Mouse (Mus musculus): Measurements from ENCODE around the gene Hdac7. TPM values are rescaled to one million over a fixed set of nuclear protein-coding genes. Genes with fewer than 3 reads are reported as not detected.
A peak's percentile ranks its signal among the peaks of the same experiment; 100 is the strongest.

The Hdac7 gene
- total and polyA plus RNA-seq, 2 experiments from 2014 or later = 24.2 to 29.2 TPM

GRCm38 (mm10) chr15:97813452-97814204, 30.7 kb downstream of the Hdac7 start:
- H3K4me2 ChIP-seq (ENCODE audit: low read depth, low read length, poor library complexity, severe bottlenecking) = no peak overlapping the region
- peaks cover 13% of the 10 kb centered on the region for H3K4me1 ChIP-seq (ENCODE audit: insufficient read depth, low read length)
- DNase-seq (ENCODE audit: low spot score) = peak; percentile 61
- no peak overlapping the region for H3K4me3 ChIP-seq (ENCODE audit: low read depth, low read length)
- 0 out of 2 replicates have a peak overlapping the region, but pooled peaks have one; percentile 1 for H3K9ac ChIP-seq (replicated peaks; ENCODE audit: low read length, poor library complexity, severe bottlenecking)
- H3K36me3 ChIP-seq (ENCODE audit: insufficient read depth, low read length) = peaks cover 16% of the 10 kb centered on the region
- no peaks in the 10 kb centered on the region for H3K27me3 ChIP-seq (ENCODE audit: insufficient read depth, low read length)
- WGBS = 51% methylated on average over 21 of the region's 21 CpGs
- no peak for ATAC-seq (ENCODE audit: low FRiP score)
- no peaks in the 10 kb centered on the region for H3K9me3 ChIP-seq (ENCODE audit: low read length)
- no peak overlapping the region for H3K27ac ChIP-seq (ENCODE audit: low read depth, low read length)
- TF ChIP-seq CTCF (IDR thresholded peaks at IDR 0.05) = no peak

- no peak for TF ChIP-seq CTCF (IDR thresholded peaks at IDR 0.05)
- H3K4me3 ChIP-seq (ENCODE audit: low read depth, low read length) = no peak overlapping the region
- 67% methylated on average over 7 of the region's 7 CpGs for WGBS
- peaks cover 24% of the 10 kb centered on the region for H3K36me3 ChIP-seq (ENCODE audit: insufficient read depth, low read length)
- peaks cover 10% of the 10 kb centered on the region; the same call in 1 of the 2 replicates for H3K4me1 ChIP-seq (ENCODE audit: insufficient read depth, low read length)
- H3K27ac ChIP-seq (ENCODE audit: low read depth, low read length) = no peak overlapping the region
- H3K9ac ChIP-seq (replicated peaks; ENCODE audit: low read length, poor library complexity, severe bottlenecking) = no peak overlapping the region
- no peaks in the 10 kb centered on the region for H3K27me3 ChIP-seq (ENCODE audit: insufficient read depth, low read length)
- ATAC-seq (ENCODE audit: low FRiP score) (no peak), DNase-seq (ENCODE audit: low spot score) (no peak)
- no peaks in the 10 kb centered on the region for H3K9me3 ChIP-seq (ENCODE audit: low read length)
- H3K4me2 ChIP-seq (ENCODE audit: low read depth, low read length, poor library complexity, severe bottlenecking) = no peak overlapping the region
Measured at GRCm38 (mm10) chr15:97812875-97813274, 31.4 kb downstream of the Hdac7 start.

GRCm38 (mm10) chr15:97812126-97812525, 32.2 kb downstream of the Hdac7 start:
- no peak overlapping the region for H3K27ac ChIP-seq (ENCODE audit: low read depth, low read length)
- peak; percentile 80 for DNase-seq (ENCODE audit: low spot score)
- TF ChIP-seq CTCF (IDR thresholded peaks at IDR 0.05) = no peak
- 53% methylated on average over 6 of the region's 6 CpGs for WGBS
- no peak overlapping the region for H3K4me3 ChIP-seq (ENCODE audit: low read depth, low read length)
- no peaks in the 10 kb centered on the region for H3K27me3 ChIP-seq (ENCODE audit: insufficient read depth, low read length)
- no peak overlapping the region for H3K4me2 ChIP-seq (ENCODE audit: low read depth, low read length, poor library complexity, severe bottlenecking)
- H3K9me3 ChIP-seq (ENCODE audit: low read length) = no peaks in the 10 kb centered on the region
- ATAC-seq (ENCODE audit: low FRiP score) = peak; percentile 57
- H3K9ac ChIP-seq (replicated peaks; ENCODE audit: low read length, poor library complexity, severe bottlenecking) = no peak overlapping the region
- H3K4me1 ChIP-seq (ENCODE audit: insufficient read depth, low read length) = peaks cover 10% of the 10 kb centered on the region; the same call in 1 of the 2 replicates
- peaks cover 30% of the 10 kb centered on the region for H3K36me3 ChIP-seq (ENCODE audit: insufficient read depth, low read length)

- no peak overlapping the region for H3K4me3 ChIP-seq (ENCODE audit: low read depth, low read length)
- no peak overlapping the region for H3K4me2 ChIP-seq (ENCODE audit: low read depth, low read length, poor library complexity, severe bottlenecking)
- no peak for TF ChIP-seq CTCF (IDR thresholded peaks at IDR 0.05)
- no peak overlapping the region for H3K27ac ChIP-seq (ENCODE audit: low read depth, low read length)
- no peaks in the 10 kb centered on the region for H3K27me3 ChIP-seq (ENCODE audit: insufficient read depth, low read length)
- H3K9ac ChIP-seq (replicated peaks; ENCODE audit: low read length, poor library complexity, severe bottlenecking) = no peak overlapping the region
- peaks cover 35% of the 10 kb centered on the region for H3K36me3 ChIP-seq (ENCODE audit: insufficient read depth, low read length)
- H3K4me1 ChIP-seq (ENCODE audit: insufficient read depth, low read length) = peaks cover 10% of the 10 kb centered on the region; the same call in 1 of the 2 replicates
- H3K9me3 ChIP-seq (ENCODE audit: low read length) = no peaks in the 10 kb centered on the region
- ATAC-seq (ENCODE audit: low FRiP score) = no peak
- WGBS = 82% methylated on average over 9 of the region's 9 CpGs
- DNase-seq (ENCODE audit: low spot score) = no peak
Measured at GRCm38 (mm10) chr15:97811307-97811706, 33.0 kb downstream of the Hdac7 start.

GRCm38 (mm10) chr15:97810399-97810798, 33.9 kb downstream of the Hdac7 start:
- ATAC-seq (ENCODE audit: low FRiP score) = no peak
- 94% methylated on average over 5 of the region's 5 CpGs for WGBS
- H3K27me3 ChIP-seq (ENCODE audit: insufficient read depth, low read length) = no peaks in the 10 kb centered on the region

GRCm38 (mm10) chr15:97809942-97810341, 34.4 kb downstream of the Hdac7 start:
- DNase-seq (ENCODE audit: low spot score) (peak; percentile 61), ATAC-seq (ENCODE audit: low FRiP score) (no peak)
- H3K27ac ChIP-seq (ENCODE audit: low read depth, low read length) = no peak overlapping the region
- H3K9ac ChIP-seq (replicated peaks; ENCODE audit: low read length, poor library complexity, severe bottlenecking) = no peak overlapping the region
- H3K4me3 ChIP-seq (ENCODE audit: low read depth, low read length) = no peak overlapping the region
- no peaks in the 10 kb centered on the region for H3K9me3 ChIP-seq (ENCODE audit: low read length)
- TF ChIP-seq CTCF (IDR thresholded peaks at IDR 0.05) = peak; percentile 77
- H3K36me3 ChIP-seq (ENCODE audit: insufficient read depth, low read length) = peaks cover 36% of the 10 kb centered on the region
- H3K4me1 ChIP-seq (ENCODE audit: insufficient read depth, low read length) = peaks cover 10% of the 10 kb centered on the region; the same call in 1 of the 2 replicates
- H3K4me2 ChIP-seq (ENCODE audit: low read depth, low read length, poor library complexity, severe bottlenecking) = no peak overlapping the region
- WGBS = 77% methylated on average over 5 of the region's 5 CpGs
- no peaks in the 10 kb centered on the region for H3K27me3 ChIP-seq (ENCODE audit: insufficient read depth, low read length)

More at GRCm38 (mm10) chr15:97810399-97810798, 33.9 kb downstream of the Hdac7 start:
- no peak overlapping the region for H3K4me3 ChIP-seq (ENCODE audit: low read depth, low read length)
- no peak for TF ChIP-seq CTCF (IDR thresholded peaks at IDR 0.05)
- H3K9ac ChIP-seq (replicated peaks; ENCODE audit: low read length, poor library complexity, severe bottlenecking) = no peak overlapping the region
- H3K9me3 ChIP-seq (ENCODE audit: low read length) = no peaks in the 10 kb centered on the region
- H3K4me2 ChIP-seq (ENCODE audit: low read depth, low read length, poor library complexity, severe bottlenecking) = no peak overlapping the region
- no peak overlapping the region for H3K27ac ChIP-seq (ENCODE audit: low read depth, low read length)
- H3K4me1 ChIP-seq (ENCODE audit: insufficient read depth, low read length) = peaks cover 10% of the 10 kb centered on the region; the same call in 1 of the 2 replicates
- DNase-seq (ENCODE audit: low spot score) = no peak
- H3K36me3 ChIP-seq (ENCODE audit: insufficient read depth, low read length) = peaks cover 35% of the 10 kb centered on the region

Measured in midbrain, postnatal 0 days (tissue).